Mouse (Mus musculus) G1E-ER4 (cell line): Measurements from ENCODE around the gene Serf2. TPM values are rescaled to one million over a fixed set of nuclear protein-coding genes. Genes with fewer than 3 reads are reported as not detected.
"Not testable (repeated sequence)": the region's sequence is repeated elsewhere in the genome, so short reads cannot be mapped to it uniquely, and the experiment has no call there.

Source experiments
- GATA1 ChIP-seq: IDR thresholded peaks from one replicate; pipeline ENCODE4 v1.8.0; 2012; ENCODE audit warnings: low read length, inconsistent platforms
- polyA plus RNA-seq: library from polyadenylated mRNA; stranded (reverse); fragments of >175 nt; gene quantifications from 2 replicates; pipeline ENCODE4 v1.2.3, GENCODE M21; 2012

The Serf2 gene
- polyA plus RNA-seq, 1 experiment, result 304 TPM

GRCm38 (mm10) chr2:121473301-121474179 is 24.5 kb downstream of the Serf2 start, which contains the start of gene Mfap1b:
Gene Mfap1b, minus strand, starts transcription at chr2:121474067.
- TF ChIP-seq GATA1, result not testable (repeated sequence)

- TF ChIP-seq GATA1, result no peak
Measured at GRCm38 (mm10) chr2:121474180-121474535, 25.2 kb downstream of the Serf2 start.

GRCm38 (mm10) chr2:121477491-121478266 is 28.7 kb downstream of the Serf2 start:
- TF ChIP-seq GATA1, result no peak

- TF ChIP-seq GATA1, result no peak
Measured at GRCm38 (mm10) chr2:121480498-121480897, 31.5 kb downstream of the Serf2 start.

- TF ChIP-seq GATA1, result no peak
Measured at GRCm38 (mm10) chr2:121483576-121483975, 34.6 kb downstream of the Serf2 start.

- TF ChIP-seq GATA1, result not testable (repeated sequence)
Measured at GRCm38 (mm10) chr2:121505942-121506882, 57.2 kb downstream of the Serf2 start, which contains the start of the genes Mfap1a and Wdr76. Gene Mfap1a, minus strand, starts transcription at chr2:121506665. Gene Wdr76, plus strand, starts transcription at chr2:121506723.

- no peak for TF ChIP-seq GATA1
Measured at GRCm38 (mm10) chr2:121507173-121507950, 58.4 kb downstream of the Serf2 start.

Other genes starting within 250 kb of the Serf2 start
- 19.4 and 21.1 TPM in 2 replicates for gene Trp53bp1, start 177.8 kb upstream of the Serf2 start, polyA plus RNA-seq
- gene Map1a, start 159.6 kb upstream of the Serf2 start, polyA plus RNA-seq, result 16.2 and 20.0 TPM in 2 replicates
- gene Ppip5k1, start 93.8 kb upstream of the Serf2 start, polyA plus RNA-seq, result 3.4 and 3.7 TPM in 2 replicates
- gene Ckmt1, start 91.5 kb upstream of the Serf2 start, polyA plus RNA-seq, result not detected in 2 replicates
- not detected in 2 replicates for gene Strc, start 62.0 kb upstream of the Serf2 start, polyA plus RNA-seq
- gene Pdia3, start 35.4 kb upstream of the Serf2 start, polyA plus RNA-seq, result 564 and 628 TPM in 2 replicates
- 0.13 and 0.21 TPM in 2 replicates for gene Catsper2, start 35.4 kb upstream of the Serf2 start, polyA plus RNA-seq
- not detected in 2 replicates for gene Ell3, start 4.9 kb upstream of the Serf2 start, polyA plus RNA-seq
- 176 and 206 TPM in 2 replicates for gene Hypk, start 4.1 kb downstream of the Serf2 start, polyA plus RNA-seq
- gene Serinc4, start 7.6 kb downstream of the Serf2 start, polyA plus RNA-seq, result not detected in 2 replicates
- 1.7 and 2.7 TPM in 2 replicates for gene Mfap1b, start 24.9 kb downstream of the Serf2 start, polyA plus RNA-seq
- 3.9 and 6.2 TPM in 2 replicates for gene Mfap1a, start 57.5 kb downstream of the Serf2 start, polyA plus RNA-seq
- gene Wdr76, start 57.5 kb downstream of the Serf2 start, polyA plus RNA-seq, result 0.82 and 1.2 TPM in 2 replicates